Mouse (Mus musculus): ENCODE results near the gene Sash3.

The Sash3 gene

GRCm38 (mm10) chrX:48146262-48146661 lies at the start of gene Sash3:
Sash3 (plus strand) TSS chrX:48146436.
- DNase-seq (ENCODE audit: inconsistent age in 2 of 2, low spot score in 1 of 2): no peak

- no peak for DNase-seq (ENCODE audit: inconsistent age in 2 of 2, low spot score in 1 of 2)
These were observed 49.7 kb upstream of the Sash3 start for GRCm38 (mm10) chrX:48096580-48096979.

GRCm38 (mm10) chrX:48098470-48099129 lies 47.6 kb upstream of the Sash3 start:
- no peak for DNase-seq (ENCODE audit: inconsistent age in 2 of 2, low spot score in 1 of 2)

- DNase-seq (ENCODE audit: inconsistent age in 2 of 2, low spot score in 1 of 2): peak; percentile 31 to 53
These were observed 46.4 kb upstream of the Sash3 start for GRCm38 (mm10) chrX:48099871-48100270.

- DNase-seq (ENCODE audit: inconsistent age in 2 of 2, low spot score in 1 of 2): no peak
These were observed 43.0 kb upstream of the Sash3 start for GRCm38 (mm10) chrX:48103256-48103655.

- no peak for DNase-seq (ENCODE audit: inconsistent age in 2 of 2, low spot score in 1 of 2)
These were observed 41.3 kb upstream of the Sash3 start for GRCm38 (mm10) chrX:48104736-48105441.

GRCm38 (mm10) chrX:48106226-48106625 lies 40.0 kb upstream of the Sash3 start:
- DNase-seq (ENCODE audit: inconsistent age in 2 of 2, low spot score in 1 of 2): peak; percentile 70 to 73

GRCm38 (mm10) chrX:48108394-48109315 lies 37.6 kb upstream of the Sash3 start, which contains the start of gene Xpnpep2:
Xpnpep2 (plus strand) TSS chrX:48108725.
- no peak for DNase-seq (ENCODE audit: inconsistent age in 2 of 2, low spot score in 1 of 2)

GRCm38 (mm10) chrX:48109316-48109655 lies 37.0 kb upstream of the Sash3 start:
- peak in 1 of 2 experiments; percentile 64 for DNase-seq (ENCODE audit: inconsistent age in 2 of 2, low spot score in 1 of 2)

- DNase-seq (ENCODE audit: inconsistent age in 2 of 2, low spot score in 1 of 2): no peak
These were observed 26.9 kb upstream of the Sash3 start for GRCm38 (mm10) chrX:48119294-48119693.

GRCm38 (mm10) chrX:48124132-48125071 lies 21.8 kb upstream of the Sash3 start:
- peak; percentile 73 to 87 for DNase-seq (ENCODE audit: inconsistent age in 2 of 2, low spot score in 1 of 2)

- no peak for DNase-seq (ENCODE audit: inconsistent age in 2 of 2, low spot score in 1 of 2)
These were observed 19.2 kb upstream of the Sash3 start for GRCm38 (mm10) chrX:48126903-48127476.

GRCm38 (mm10) chrX:48127502-48128218 lies 18.6 kb upstream of the Sash3 start:
- DNase-seq (ENCODE audit: inconsistent age in 2 of 2, low spot score in 1 of 2): no peak

- DNase-seq (ENCODE audit: inconsistent age in 2 of 2, low spot score in 1 of 2): no peak
These were observed 17.1 kb upstream of the Sash3 start for GRCm38 (mm10) chrX:48129167-48129566.

- no peak for DNase-seq (ENCODE audit: inconsistent age in 2 of 2, low spot score in 1 of 2)
These were observed 9.3 kb upstream of the Sash3 start for GRCm38 (mm10) chrX:48136935-48137334.

- no peak for DNase-seq (ENCODE audit: inconsistent age in 2 of 2, low spot score in 1 of 2)
These were observed 8.2 kb upstream of the Sash3 start for GRCm38 (mm10) chrX:48138011-48138410.

GRCm38 (mm10) chrX:48138539-48139275 lies 7.5 kb upstream of the Sash3 start:
- DNase-seq (ENCODE audit: inconsistent age in 2 of 2, low spot score in 1 of 2): no peak

- DNase-seq (ENCODE audit: inconsistent age in 2 of 2, low spot score in 1 of 2): no peak
These were observed 6.6 kb upstream of the Sash3 start for GRCm38 (mm10) chrX:48139368-48140285.

All from adrenal gland, adult (tissue).